Mouse (Mus musculus): ENCODE data around the gene Tmem185a. TPM values are rescaled to one million over a fixed set of nuclear protein-coding genes. Genes with fewer than 3 reads are reported as not detected.

Gene Tmem185a
- polyA plus RNA-seq, 1 experiment from 2014 or later: 39.3 TPM

Other genes with a start within 250 kb of the Tmem185a start
- 2.4 and 2.9 TPM in 2 replicates for gene Ids, start 112.1 kb downstream of the Tmem185a start, polyA plus RNA-seq (2015; fragmentation: Nextera tagmentation; extraction: Ambion mirVana)
- 32.1 and 32.5 TPM in 2 replicates for gene 1110012L19Rik, start 91.3 kb downstream of the Tmem185a start, polyA plus RNA-seq (2015; fragmentation: Nextera tagmentation; extraction: Ambion mirVana)

All from lung, embryonic 15.5 days (tissue).